In the genomic region with DNA sequence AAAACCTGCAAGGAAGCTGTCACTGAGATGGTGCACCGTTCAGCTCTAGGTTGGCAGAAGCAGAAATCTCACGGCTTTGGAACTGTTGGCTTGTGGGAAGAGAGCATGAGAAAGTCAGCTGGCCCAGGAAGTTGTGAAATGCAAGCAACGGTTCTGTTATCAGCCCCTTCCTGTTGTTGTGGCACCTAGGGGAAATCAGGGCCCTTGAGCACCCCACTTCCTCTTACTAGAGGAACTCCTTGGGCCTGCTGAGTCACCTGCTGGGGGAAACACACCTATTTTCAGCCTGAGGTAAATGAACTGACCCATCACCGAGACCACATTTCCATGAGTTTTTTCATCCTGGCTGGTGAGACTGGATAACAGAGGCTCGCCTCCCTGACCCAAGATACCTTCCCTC, we compare ENCODE assay signal across 11 mouse cellular contexts.
A peak's percentile ranks its signal among the peaks of the same experiment; 100 is the strongest.
DNase-seq lines count a peak whose midpoint lies in the region; ATAC-seq and TF ChIP-seq lines count a peak whose summit lies in the region.
"Had no signal": no experiment of that assay in that cellular context is flagged by ENCODE, and none has a peak within 500 bp of the region (broad histone marks: within the 10 kb centered on the region; RNA-seq: fewer than 3 reads in every experiment).

No protein-coding gene starts in this region.

- peaks cover 18% of the 10 kb centered on the region for H3K4me1 ChIP-seq in liver, postnatal 0 days (ENCODE audit: insufficient read depth)

- peak overlapping the region; percentile 94 for H3K27ac ChIP-seq in liver, postnatal 0 days (ENCODE audit: low read depth)
- H3K27ac ChIP-seq: embryonic facial prominence, embryonic 15.5 days; heart, adult 2 months; limb, embryonic 13.5 days had no signal

- no peak overlapping the region for H3K9ac ChIP-seq in liver, postnatal 0 days (replicated peaks)
- H3K9ac ChIP-seq: embryonic facial prominence, embryonic 15.5 days; limb, embryonic 13.5 days had no signal

- TF ChIP-seq EP300 in liver, postnatal 0 days (IDR thresholded peaks at IDR 0.05; ENCODE audit: low read depth): peak; percentile 85

- DNase-seq in layer of hippocampus, adult 9-11 months: peak; percentile 61
- DNase-seq in layer of hippocampus, adult 11-12 months (ENCODE audit: low spot score): no peak
- peak; percentile 67 for DNase-seq in liver, postnatal 0 days
- peak; percentile 47 for DNase-seq in skeletal muscle tissue, adult 2 months (ENCODE audit: low read depth, low spot score)
- no peak for DNase-seq in cerebellum, adult 18-20 months
- DNase-seq in neural tube, embryonic 10.5 days (ENCODE audit: extremely low spot score, low spot score): no peak
- DNase-seq in gastrocnemius, postnatal 36 days: no peak
- no peak for DNase-seq in c-Kit-positive CD71-positive TER-119-positive erythroid progenitor cells, embryonic 14.5 days (ENCODE audit: low spot score)

- peak overlapping the region; percentile 58 for H3K4me2 ChIP-seq in liver, postnatal 0 days (ENCODE audit: low read depth, low read length)
- H3K4me2 ChIP-seq: embryonic facial prominence, embryonic 15.5 days; limb, embryonic 13.5 days had no signal

- H3K9me3 ChIP-seq in liver, postnatal 0 days (ENCODE audit: low read length): no peaks in the 10 kb centered on the region

- H3K4me3 ChIP-seq in liver, postnatal 0 days (ENCODE audit: low read depth, low read length): peak overlapping the region; percentile 36
- H3K4me3 ChIP-seq: embryonic facial prominence, embryonic 15.5 days; heart, adult 2 months; limb, embryonic 13.5 days had no signal

- peak; percentile 80 for ATAC-seq in liver, postnatal 0 days

- H3K27me3 ChIP-seq in liver, postnatal 0 days (ENCODE audit: insufficient read depth, low read length): 0 out of 2 replicates have a peak, but pooled peaks cover 3% of the 10 kb centered on the region
- H3K27me3 ChIP-seq: embryonic facial prominence, embryonic 15.5 days had no signal

- intact Hi-C loops in gastrocnemius, postnatal 36 days (cut with DNase I): no loop called here

- 0 out of 2 replicates have a peak, but pooled peaks have one; percentile 4 for TF ChIP-seq CTCF in liver, postnatal 0 days (IDR thresholded peaks at IDR 0.05; ENCODE audit: low read depth)

- H3K36me3 ChIP-seq in liver, postnatal 0 days (replicated peaks; ENCODE audit: insufficient read depth, low read length): no peaks in the 10 kb centered on the region
- H3K36me3 ChIP-seq: embryonic facial prominence, embryonic 15.5 days; limb, embryonic 13.5 days had no signal

- 24% methylated on average over 5 of the region's 5 CpGs for WGBS in liver, postnatal 0 days (ENCODE audit: insufficient replicate concordance)

Comparison
In these comparisons a context has a peak if more than half of its experiments do, and no peak if none do; other contexts are left out.
1. DNase-seq: peak in layer of hippocampus, adult 9-11 months (single experiment), liver, postnatal 0 days (single experiment) and skeletal muscle tissue, adult 2 months (single experiment); none in layer of hippocampus, adult 11-12 months (single experiment), cerebellum, adult 18-20 months (0 of 2), neural tube, embryonic 10.5 days (single experiment), gastrocnemius, postnatal 36 days (0 of 2) and c-Kit-positive CD71-positive TER-119-positive erythroid progenitor cells, embryonic 14.5 days (single experiment).